Mouse (Mus musculus) thymus, adult 2 months (tissue): ENCODE data around the gene Srprb. TPM values are rescaled to one million over a fixed set of nuclear protein-coding genes. Genes with fewer than 3 reads are reported as not detected.

ENCODE experiments used
- DNase-seq: peaks from one replicate; pipeline ENCODE4 v3.0.0; 2021
- H3K27ac ChIP-seq: fragments of 200-500 bp; 2 replicates; pipeline ENCODE4 v1.5.1; 2012; ENCODE audit warnings: low read length, control low read depth; ENCODE audit not compliant: control insufficient read depth, insufficient read depth
- H3K27me3 ChIP-seq: fragments of 200-500 bp; 2 replicates; pipeline ENCODE4 v1.6.1; 2012; ENCODE audit warnings: mild to moderate bottlenecking, low read length, moderate library complexity, mixed read lengths; ENCODE audit not compliant: control insufficient read depth, insufficient read depth
- H3K36me3 ChIP-seq: fragments of 200-500 bp; 2 replicates; pipeline ENCODE4 v1.6.1; 2012; ENCODE audit warnings: mild to moderate bottlenecking, low read length, moderate library complexity; ENCODE audit not compliant: control insufficient read depth, insufficient read depth
- H3K4me1 ChIP-seq: fragments of 200-500 bp; replicated peaks from 2 replicates; pipeline ENCODE4 v1.6.1; 2012; ENCODE audit warnings: low read length; ENCODE audit not compliant: control insufficient read depth, insufficient read depth
- H3K4me3 ChIP-seq: fragments of 200-500 bp; 2 replicates; pipeline ENCODE4 v1.5.1; 2012; ENCODE audit warnings: mild to moderate bottlenecking, low read length, control low read depth, moderate library complexity; ENCODE audit not compliant: control insufficient read depth, insufficient read depth
- CTCF ChIP-seq: fragments of 200-500 bp; IDR thresholded peaks from 2 replicates; pipeline ENCODE4 v1.5.1; 2012; ENCODE audit warnings: mild to moderate bottlenecking, control low read depth, low read length, moderate library complexity, borderline replicate concordance; ENCODE audit not compliant: control insufficient read depth, poor library complexity, insufficient read depth; ENCODE audit errors: extremely low read depth
- POLR2A ChIP-seq: fragments of 200-500 bp; IDR thresholded peaks from 2 replicates; pipeline ENCODE4 v1.6.1; 2012; ENCODE audit warnings: mild to moderate bottlenecking, low read length, control low read depth, moderate library complexity; ENCODE audit not compliant: control insufficient read depth, poor library complexity, insufficient read depth; ENCODE audit errors: extremely low read depth
- WGBS: fragments of 180-500 bp; shearing (Covaris S2); methylation state at CpG from one replicate; pipeline ENCODE4 v1.1.7; 2018; 5-methylcytosine and 5-hydroxymethylcytosine counted together
- polyA plus RNA-seq: library from polyadenylated mRNA; depleted of rRNA; stranded (reverse); fragments of >200 nt; gene quantifications from 2 replicates; pipeline ENCODE4 v1.2.3, GENCODE M21; 2012

The Srprb gene
- polyA plus RNA-seq, 1 experiment, result 51.3 TPM

- no peak overlapping the region for H3K4me3 ChIP-seq
- DNase-seq, result no peak
- no peak overlapping the region for H3K27ac ChIP-seq
- H3K27me3 ChIP-seq, result no peaks in the 10 kb centered on the region
- TF ChIP-seq CTCF, result no peak
- TF ChIP-seq POLR2A, result no peak
- H3K4me1 ChIP-seq, result peaks cover 23% of the 10 kb centered on the region
- WGBS, result 73% methylated on average over 13 of the region's 13 CpGs
- H3K36me3 ChIP-seq, result no peaks in the 10 kb centered on the region
Observed at GRCm38 (mm10) chr9:103228370-103229003, 26.6 kb upstream of the Srprb start.

- Histone ChIP-seq H3K4me1 (peaks cover 17% of the 10 kb centered on the region), H3K36me3 (no peaks in the 10 kb centered on the region), H3K27me3 (no peaks in the 10 kb centered on the region), H3K27ac (no peak overlapping the region), H3K4me3 (no peak overlapping the region)
- DNase-seq, result no peak
- TF ChIP-seq POLR2A, result no peak
- TF ChIP-seq CTCF, result no peak
- 97% methylated on average over 16 of the region's 16 CpGs for WGBS
Observed at GRCm38 (mm10) chr9:103227760-103228159, 25.8 kb upstream of the Srprb start.

GRCm38 (mm10) chr9:103226806-103227205 is 24.9 kb upstream of the Srprb start:
- WGBS, result 96% methylated on average over 15 of the region's 15 CpGs
- no peak overlapping the region for H3K27ac ChIP-seq
- peaks cover 15% of the 10 kb centered on the region for H3K4me1 ChIP-seq
- H3K27me3 ChIP-seq, result no peaks in the 10 kb centered on the region
- H3K36me3 ChIP-seq, result no peaks in the 10 kb centered on the region
- no peak for TF ChIP-seq CTCF
- TF ChIP-seq POLR2A, result no peak
- no peak overlapping the region for H3K4me3 ChIP-seq
- DNase-seq, result no peak

GRCm38 (mm10) chr9:103225464-103225863 is 23.5 kb upstream of the Srprb start:
- no peaks in the 10 kb centered on the region for H3K36me3 ChIP-seq
- TF ChIP-seq POLR2A (no peak), CTCF (peak; percentile 52; the same call in 1 of the 2 replicates)
- H3K4me1 ChIP-seq, result peaks cover 6% of the 10 kb centered on the region
- H3K4me3 ChIP-seq, result no peak overlapping the region
- no peaks in the 10 kb centered on the region for H3K27me3 ChIP-seq
- H3K27ac ChIP-seq, result no peak overlapping the region
- DNase-seq, result peak; percentile 46
- WGBS, result 75% methylated on average over 3 of the region's 3 CpGs

GRCm38 (mm10) chr9:103224721-103225120 is 22.8 kb upstream of the Srprb start:
- Histone ChIP-seq H3K27ac (no peak overlapping the region), H3K4me1 (no peaks in the 10 kb centered on the region), H3K36me3 (no peaks in the 10 kb centered on the region), H3K27me3 (no peaks in the 10 kb centered on the region), H3K4me3 (no peak overlapping the region)
- 97% methylated on average over 7 of the region's 7 CpGs for WGBS
- no peak for TF ChIP-seq POLR2A
- no peak for TF ChIP-seq CTCF
- no peak for DNase-seq

GRCm38 (mm10) chr9:103214281-103214680 is 12.3 kb upstream of the Srprb start:
- Histone ChIP-seq H3K4me3 (no peak overlapping the region), H3K27ac (no peak overlapping the region), H3K4me1 (no peaks in the 10 kb centered on the region), H3K36me3 (no peaks in the 10 kb centered on the region), H3K27me3 (no peaks in the 10 kb centered on the region)
- WGBS, result 94% methylated on average over 6 of the region's 6 CpGs
- TF ChIP-seq CTCF, result no peak
- no peak for TF ChIP-seq POLR2A
- DNase-seq, result no peak

- Histone ChIP-seq H3K4me3 (no peak overlapping the region), H3K4me1 (no peaks in the 10 kb centered on the region), H3K36me3 (no peaks in the 10 kb centered on the region), H3K27me3 (no peaks in the 10 kb centered on the region), H3K27ac (no peak overlapping the region)
- 67% methylated on average over 2 of the region's 2 CpGs for WGBS
- DNase-seq, result no peak
- TF ChIP-seq CTCF (no peak), POLR2A (no peak)
Observed at GRCm38 (mm10) chr9:103213631-103214030, 11.7 kb upstream of the Srprb start.
